Mouse (Mus musculus): ENCODE results near the gene Gm5426. TPM values are rescaled to one million over a fixed set of nuclear protein-coding genes. Genes with fewer than 3 reads are reported as not detected.

The Gm5426 gene
- polyA plus RNA-seq, 1 experiment from 2014 or later = not detected

- no peak overlapping the region for H3K27ac ChIP-seq (replicated peaks; ENCODE audit: low read depth, low read length)
- no peaks in the 10 kb centered on the region for H3K4me1 ChIP-seq (ENCODE audit: control insufficient read depth, insufficient read depth, low read length)
- no peak overlapping the region for H3K4me2 ChIP-seq (ENCODE audit: low read depth, low read length)
- H3K27me3 ChIP-seq (ENCODE audit: control insufficient read depth, insufficient read depth, low read length) = no peaks in the 10 kb centered on the region
- ATAC-seq (replicated peaks; ENCODE audit: insufficient number of reproducible peaks, low FRiP score, low TSS enrichment, low read depth) = no peak
- no peaks in the 10 kb centered on the region for H3K36me3 ChIP-seq (replicated peaks; ENCODE audit: control insufficient read depth, insufficient read depth, low read depth, low read length)
- WGBS = 87% methylated on average over 3 of the region's 3 CpGs
- no peak for DNase-seq (ENCODE audit: low spot score)
- H3K4me3 ChIP-seq (ENCODE audit: low read depth, low read length) = no peak overlapping the region
- H3K9me3 ChIP-seq (replicated peaks; ENCODE audit: control insufficient read depth, low read length) = no peaks in the 10 kb centered on the region
- no peak overlapping the region for H3K9ac ChIP-seq (replicated peaks; ENCODE audit: low read length)
Measured at GRCm38 (mm10) chr10:96185601-96186000, 49.2 kb downstream of the Gm5426 start.

Small RNAs within 50 kb of the gene (microRNA-seq; reads per million reads assigned to microRNA genes)
- gene Gm22913 (ENCODE audit: borderline number of aligned reads) = not detected

Other genes starting within 250 kb of the Gm5426 start
- 11.8 and 12.8 TPM in 2 replicates for gene Eea1, start 196.0 kb upstream of the Gm5426 start, polyA plus RNA-seq (2014; fragmentation: Nextera tagmentation; extraction: Ambion mirVana)